Mouse (Mus musculus) MN1 (cell line): Measurements from ENCODE around the gene Gng3.
A peak's percentile ranks its signal among the peaks of the same experiment; 100 is the strongest.

Source experiments
- DNase-seq: peaks from one replicate; pipeline ENCODE4 v3.0.0-alpha.2; 2016; ENCODE audit warnings: low spot score

Gng3 gene

GRCm38 (mm10) chr19:8803879-8804660 lies 34.9 kb downstream of the Gng3 start:
- no peak for DNase-seq

GRCm38 (mm10) chr19:8803204-8803780 lies 35.7 kb downstream of the Gng3 start:
- no peak for DNase-seq

- DNase-seq = peak; percentile 95
Observed at GRCm38 (mm10) chr19:8802130-8802821, 36.7 kb downstream of the Gng3 start, which contains the start of gene Zbtb3. Gene Zbtb3, plus strand, starts transcription at chr19:8802555.

- DNase-seq = no peak
Observed at GRCm38 (mm10) chr19:8798947-8799315, 40.1 kb downstream of the Gng3 start.

GRCm38 (mm10) chr19:8798264-8798946 lies 40.6 kb downstream of the Gng3 start, which contains the start of gene Polr2g:
Gene Polr2g, minus strand, starts transcription at chr19:8798577.
- DNase-seq = peak; percentile 85

GRCm38 (mm10) chr19:8790171-8790570 lies 48.8 kb downstream of the Gng3 start:
- no peak for DNase-seq

- DNase-seq = no peak
Observed at GRCm38 (mm10) chr19:8789171-8789570, 49.8 kb downstream of the Gng3 start.

GRCm38 (mm10) chr19:8788521-8788920 lies 50.5 kb downstream of the Gng3 start:
- peak; percentile 59 for DNase-seq
